Mouse (Mus musculus): ENCODE data around the gene Appl2. TPM values are rescaled to one million over a fixed set of nuclear protein-coding genes. Genes with fewer than 3 reads are reported as not detected.

Appl2 gene
- polyA plus RNA-seq, 2 experiments, result 49.8 to 67.7 TPM

DNA sequence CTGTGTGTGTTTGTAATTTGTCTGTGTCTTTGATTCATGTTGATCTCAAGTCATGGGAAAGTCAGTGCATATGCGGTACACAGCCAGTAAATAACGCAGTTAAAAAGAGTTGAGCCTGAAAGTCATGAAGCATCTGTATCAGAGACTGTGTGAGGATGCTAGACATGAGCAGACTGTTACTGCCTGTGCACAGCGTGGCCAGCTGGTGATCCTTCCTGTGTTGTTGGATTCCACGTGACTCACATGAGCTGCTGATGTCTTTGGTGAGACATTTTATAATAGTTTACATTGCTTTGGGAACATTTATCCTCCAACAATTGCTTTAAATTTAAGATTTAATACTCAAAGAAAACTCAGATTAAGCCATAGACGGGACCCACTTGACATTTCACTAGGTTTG lies 54.0 kb downstream of the Appl2 start:
- TF ChIP-seq POLR2A (IDR thresholded peaks at IDR 0.05; ENCODE audit: borderline replicate concordance, extremely low read depth, insufficient read depth, insufficient read length), result no peak
- Histone ChIP-seq H3K4me3 (replicated peaks; ENCODE audit: low read length) (no peak overlapping the region), H3K4me2 (replicated peaks; ENCODE audit: low read depth, low read length, severe bottlenecking) (no peak overlapping the region), H3K9me3 (ENCODE audit: control insufficient read depth, low read length) (no peaks in the 10 kb centered on the region), H3K4me1 (ENCODE audit: control insufficient read depth, insufficient read depth, low read length) (no peaks in the 10 kb centered on the region), H3K27me3 (ENCODE audit: control insufficient read depth, insufficient read depth, low read length) (no peaks in the 10 kb centered on the region), H3K27ac (replicated peaks; ENCODE audit: low read depth, low read length) (no peak overlapping the region), H3K9ac (ENCODE audit: low read depth, low read length, severe bottlenecking) (no peak overlapping the region), H3K36me3 (ENCODE audit: control insufficient read depth, insufficient read depth, low read length) (peaks cover 74% of the 10 kb centered on the region)
- ATAC-seq (ENCODE audit: low FRiP score, low read depth) (no peak), DNase-seq (ENCODE audit: low spot score) (no peak)
- WGBS, result 92% methylated on average over 5 of the region's 5 CpGs

DNA sequence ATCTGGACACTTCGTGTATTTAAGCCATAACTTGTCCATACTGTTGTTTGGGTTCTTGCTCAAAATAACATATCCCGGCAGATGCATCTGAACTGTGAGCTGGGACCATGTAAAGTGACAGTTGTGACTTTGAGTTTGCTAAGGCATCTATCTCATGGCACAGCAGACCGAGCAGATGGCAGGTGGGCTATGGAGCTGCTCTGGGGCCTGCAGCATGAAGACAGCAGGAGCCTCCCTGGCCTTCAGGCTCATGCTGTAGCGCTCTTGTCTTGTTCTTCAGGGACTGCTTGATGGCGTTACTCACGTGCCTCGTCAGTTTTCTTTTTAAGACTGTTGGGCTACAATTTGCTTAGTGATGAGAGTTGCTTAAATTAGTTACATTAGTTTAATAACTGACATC lies 55.9 kb downstream of the Appl2 start:
- 95% methylated on average over 7 of the region's 7 CpGs for WGBS
- H3K4me1 ChIP-seq (ENCODE audit: control insufficient read depth, insufficient read depth, low read length), result no peaks in the 10 kb centered on the region
- peaks cover 79% of the 10 kb centered on the region for H3K36me3 ChIP-seq (ENCODE audit: control insufficient read depth, insufficient read depth, low read length)
- no peak for DNase-seq (ENCODE audit: low spot score)
- no peak overlapping the region for H3K27ac ChIP-seq (replicated peaks; ENCODE audit: low read depth, low read length)
- H3K4me3 ChIP-seq (replicated peaks; ENCODE audit: low read length), result no peak overlapping the region
- ATAC-seq (ENCODE audit: low FRiP score, low read depth), result no peak
- no peak for TF ChIP-seq POLR2A (IDR thresholded peaks at IDR 0.05; ENCODE audit: borderline replicate concordance, extremely low read depth, insufficient read depth, insufficient read length)
- H3K9ac ChIP-seq (ENCODE audit: low read depth, low read length, severe bottlenecking), result no peak overlapping the region
- no peak overlapping the region for H3K4me2 ChIP-seq (replicated peaks; ENCODE audit: low read depth, low read length, severe bottlenecking)
- no peaks in the 10 kb centered on the region for H3K9me3 ChIP-seq (ENCODE audit: control insufficient read depth, low read length)
- H3K27me3 ChIP-seq (ENCODE audit: control insufficient read depth, insufficient read depth, low read length), result no peaks in the 10 kb centered on the region

DNA sequence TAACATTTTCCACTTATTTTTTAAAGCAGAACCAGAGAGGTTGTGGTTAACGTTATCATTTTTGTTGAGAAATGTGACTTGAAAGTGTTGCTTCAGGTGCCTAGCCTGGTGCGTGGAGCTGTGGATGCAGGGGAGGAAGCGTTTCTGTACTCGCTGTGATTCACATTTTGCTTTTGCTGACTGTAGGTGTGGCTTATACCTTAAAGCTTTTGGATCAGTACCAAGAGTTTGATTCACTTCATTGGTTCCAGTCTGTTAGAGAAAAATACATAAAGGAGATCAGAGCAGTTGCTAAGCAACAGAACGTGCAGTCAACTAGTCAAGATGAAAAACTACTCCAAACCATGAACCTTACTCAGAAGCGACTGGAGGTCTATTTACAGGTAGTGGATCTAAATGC lies 57.7 kb downstream of the Appl2 start:
- Histone ChIP-seq H3K9me3 (ENCODE audit: control insufficient read depth, low read length) (no peaks in the 10 kb centered on the region), H3K4me1 (ENCODE audit: control insufficient read depth, insufficient read depth, low read length) (no peaks in the 10 kb centered on the region), H3K4me2 (replicated peaks; ENCODE audit: low read depth, low read length, severe bottlenecking) (no peak overlapping the region), H3K27me3 (ENCODE audit: control insufficient read depth, insufficient read depth, low read length) (no peaks in the 10 kb centered on the region), H3K27ac (replicated peaks; ENCODE audit: low read depth, low read length) (no peak overlapping the region), H3K9ac (ENCODE audit: low read depth, low read length, severe bottlenecking) (no peak overlapping the region), H3K4me3 (replicated peaks; ENCODE audit: low read length) (no peak overlapping the region), H3K36me3 (ENCODE audit: control insufficient read depth, insufficient read depth, low read length) (peaks cover 84% of the 10 kb centered on the region)
- DNase-seq (ENCODE audit: low spot score) (no peak), ATAC-seq (ENCODE audit: low FRiP score, low read depth) (no peak)
- no peak for TF ChIP-seq POLR2A (IDR thresholded peaks at IDR 0.05; ENCODE audit: borderline replicate concordance, extremely low read depth, insufficient read depth, insufficient read length)
- 88% methylated on average over 6 of the region's 6 CpGs for WGBS

DNA sequence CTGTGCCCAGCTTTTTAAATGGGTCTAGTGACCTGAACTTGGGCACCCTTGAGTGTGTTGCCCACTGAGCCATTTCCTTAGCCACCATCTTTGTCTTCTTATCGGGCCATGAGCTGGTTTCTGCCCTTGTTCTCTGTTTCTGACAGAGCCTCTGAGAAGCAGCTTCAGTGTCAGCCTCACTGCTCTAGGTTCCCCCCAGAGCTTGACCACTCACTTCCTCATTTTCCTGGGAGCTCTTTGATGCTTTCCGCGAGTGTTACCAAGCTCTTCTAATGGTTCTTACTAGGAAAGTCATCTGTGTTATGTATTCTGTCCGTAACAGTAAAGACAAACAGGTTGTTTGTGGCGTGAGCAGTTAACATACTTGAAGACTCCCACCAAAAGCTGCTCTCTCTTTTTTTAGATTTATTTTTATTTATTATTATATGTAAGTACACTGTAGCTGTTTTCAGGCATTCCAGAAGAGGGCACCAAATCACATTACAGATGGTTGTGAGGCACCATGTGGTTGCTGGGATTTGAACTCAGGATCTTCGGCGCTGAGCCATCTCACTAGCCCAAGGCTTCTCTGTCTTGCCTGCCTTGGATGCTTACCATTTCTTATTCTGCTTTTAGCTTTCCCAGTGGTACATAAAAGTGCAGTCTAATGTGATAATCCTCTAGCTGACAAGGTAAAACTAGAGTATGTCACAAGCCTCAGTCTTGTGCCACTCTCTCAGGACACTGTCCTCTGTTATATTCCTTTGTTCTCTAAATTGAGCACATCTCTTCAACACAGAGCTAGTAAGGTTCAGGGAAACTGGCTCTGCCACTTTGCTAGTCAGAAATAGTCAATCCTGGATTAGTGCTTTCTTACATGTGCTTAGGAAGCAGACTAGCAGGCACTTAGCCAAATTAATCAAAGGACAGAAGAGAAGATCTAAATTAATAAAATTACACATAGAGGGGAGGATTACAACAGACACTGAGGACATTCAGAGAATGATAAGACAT lies 82.8 kb downstream of the Appl2 start:
- H3K4me1 ChIP-seq (ENCODE audit: control insufficient read depth, insufficient read depth, low read length), result no peaks in the 10 kb centered on the region
- no peak overlapping the region for H3K9ac ChIP-seq (ENCODE audit: low read depth, low read length, severe bottlenecking)
- no peak for TF ChIP-seq POLR2A (IDR thresholded peaks at IDR 0.05; ENCODE audit: borderline replicate concordance, extremely low read depth, insufficient read depth, insufficient read length)
- H3K9me3 ChIP-seq (ENCODE audit: control insufficient read depth, low read length), result no peaks in the 10 kb centered on the region
- H3K36me3 ChIP-seq (ENCODE audit: control insufficient read depth, insufficient read depth, low read length), result peaks cover 92% of the 10 kb centered on the region
- 95% methylated on average over 7 of the region's 7 CpGs for WGBS
- no peak overlapping the region for H3K4me2 ChIP-seq (replicated peaks; ENCODE audit: low read depth, low read length, severe bottlenecking)
- H3K4me3 ChIP-seq (replicated peaks; ENCODE audit: low read length), result no peak overlapping the region
- DNase-seq (ENCODE audit: low spot score) (no peak), ATAC-seq (ENCODE audit: low FRiP score, low read depth) (no peak)
- H3K27ac ChIP-seq (replicated peaks; ENCODE audit: low read depth, low read length), result no peak overlapping the region
- H3K27me3 ChIP-seq (ENCODE audit: control insufficient read depth, insufficient read depth, low read length), result no peaks in the 10 kb centered on the region

DNA sequence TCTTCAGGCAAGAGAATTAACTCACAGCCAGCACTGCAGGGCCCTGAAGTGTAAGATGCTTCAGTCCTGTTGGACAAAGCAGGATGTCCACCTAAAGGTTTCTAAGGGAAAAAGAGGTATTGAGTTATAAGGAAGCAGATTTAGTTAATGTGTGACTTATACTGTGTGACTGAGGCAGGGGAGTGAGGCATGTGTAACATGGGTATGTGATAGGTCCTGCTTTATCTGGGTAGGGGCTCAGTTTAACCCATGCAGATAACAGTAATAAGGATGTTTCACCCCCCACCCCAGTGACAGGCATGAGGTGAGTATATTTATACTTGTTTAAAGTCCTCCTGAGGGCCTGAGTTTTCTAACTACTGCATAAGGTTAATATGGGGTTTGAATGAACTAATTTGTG lies 85.5 kb downstream of the Appl2 start:
- Histone ChIP-seq H3K9ac (ENCODE audit: low read depth, low read length, severe bottlenecking) (no peak overlapping the region), H3K36me3 (ENCODE audit: control insufficient read depth, insufficient read depth, low read length) (peaks cover 90% of the 10 kb centered on the region), H3K4me3 (replicated peaks; ENCODE audit: low read length) (no peak overlapping the region), H3K27ac (replicated peaks; ENCODE audit: low read depth, low read length) (no peak overlapping the region), H3K9me3 (ENCODE audit: control insufficient read depth, low read length) (no peaks in the 10 kb centered on the region), H3K4me1 (ENCODE audit: control insufficient read depth, insufficient read depth, low read length) (no peaks in the 10 kb centered on the region), H3K27me3 (ENCODE audit: control insufficient read depth, insufficient read depth, low read length) (no peaks in the 10 kb centered on the region), H3K4me2 (replicated peaks; ENCODE audit: low read depth, low read length, severe bottlenecking) (no peak overlapping the region)
- TF ChIP-seq POLR2A (IDR thresholded peaks at IDR 0.05; ENCODE audit: borderline replicate concordance, extremely low read depth, insufficient read depth, insufficient read length), result no peak
- DNase-seq (ENCODE audit: low spot score) (no peak), ATAC-seq (ENCODE audit: low FRiP score, low read depth) (no peak)

Other genes with a start within 250 kb of the Appl2 start
- 5.9 and 6.2 TPM in 2 replicates for gene Aldh1l2, start 114.6 kb downstream of the Appl2 start, polyA plus RNA-seq (2012; rRNA removed)
- gene Aldh1l2, start 114.6 kb downstream of the Appl2 start, polyA plus RNA-seq (2014; fragmentation: Nextera tagmentation; extraction: Ambion mirVana), result 3.4 and 5.5 TPM in 2 replicates
- 14.2 and 16.4 TPM in 2 replicates for gene Washc4, start 105.0 kb downstream of the Appl2 start, polyA plus RNA-seq (2012; rRNA removed)
- gene Washc4, start 105.0 kb downstream of the Appl2 start, polyA plus RNA-seq (2014; fragmentation: Nextera tagmentation; extraction: Ambion mirVana), result 36.2 and 39.3 TPM in 2 replicates
- gene 1500009L16Rik, start 74.1 kb upstream of the Appl2 start, polyA plus RNA-seq (2012; rRNA removed), result 19.8 and 20.2 TPM in 2 replicates
- 27.1 and 29.9 TPM in 2 replicates for gene 1500009L16Rik, start 74.1 kb upstream of the Appl2 start, polyA plus RNA-seq (2014; fragmentation: Nextera tagmentation; extraction: Ambion mirVana)

All from limb, embryonic 14.5 days (tissue).